Mouse (Mus musculus) C2C12 (cell line): Measurements from ENCODE around the gene Olfr91.

Source experiments
- CTCF ChIP-seq: IDR thresholded peaks from one replicate; pipeline ENCODE4 v1.5.1; 2011; ENCODE audit not compliant: control insufficient read depth, insufficient read depth, insufficient read length
- MYOD1 ChIP-seq: IDR thresholded peaks from one replicate; pipeline ENCODE4 v1.6.1; 2011; ENCODE audit warnings: low read depth; ENCODE audit not compliant: control insufficient read depth, insufficient read length
- USF1 ChIP-seq: IDR thresholded peaks from one replicate; pipeline ENCODE4 v1.6.1; 2011; ENCODE audit warnings: low read depth, mild to moderate bottlenecking, control low read depth, moderate library complexity

DNA sequence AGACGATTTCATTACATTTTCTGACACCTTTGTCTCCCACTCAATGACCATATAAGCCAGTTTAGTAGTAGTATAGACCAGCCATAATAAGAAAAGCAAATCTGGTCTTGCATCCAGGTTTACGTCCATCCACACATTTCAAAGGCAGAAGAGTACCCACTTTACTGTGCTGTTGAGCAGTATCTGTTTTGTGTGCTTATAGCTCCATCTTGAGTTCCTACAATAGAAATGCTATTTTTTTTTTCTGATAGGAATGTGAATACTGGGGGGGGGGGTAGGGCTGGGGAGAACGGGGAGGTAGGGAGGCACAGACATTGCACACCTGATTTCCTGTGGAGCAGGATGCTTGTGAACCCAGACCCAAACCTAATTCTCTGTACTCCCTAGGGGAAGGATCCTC is 50.1 kb downstream of the Olfr91 start:
- no peak for TF ChIP-seq CTCF
- no peak for TF ChIP-seq MYOD1
- no peak for TF ChIP-seq USF1
